Mouse (Mus musculus) limb, embryonic 12.5 days (tissue): ENCODE data around the gene Spata18. TPM values are rescaled to one million over a fixed set of nuclear protein-coding genes. Genes with fewer than 3 reads are reported as not detected.

Source experiments
- ATAC-seq: fragments of 200-750 bp; cut with Nextera tagmentation; 2 replicates; pipeline ENCODE4 v1.8.0; 2017; ENCODE audit warnings: low read depth, moderate TSS enrichment; ENCODE audit not compliant: insufficient number of reproducible peaks, insufficient read depth, low FRiP score, low TSS enrichment
- H3K27ac ChIP-seq: fragments of 300-500 bp; sonication (generic); 2 replicates; pipeline ENCODE4 v1.5.1; 2016; ENCODE audit warnings: mild to moderate bottlenecking, moderate library complexity
- H3K27me3 ChIP-seq: fragments of 300-500 bp; sonication (generic); 2 replicates; pipeline ENCODE4 v1.6.1; 2016; ENCODE audit warnings: mild to moderate bottlenecking, moderate library complexity
- H3K36me3 ChIP-seq: fragments of 300-500 bp; sonication (generic); 2 replicates; pipeline ENCODE4 v1.6.1; 2016; ENCODE audit warnings: mild to moderate bottlenecking, moderate library complexity
- H3K4me1 ChIP-seq: fragments of 300-500 bp; sonication (generic); replicated peaks from 2 replicates; pipeline ENCODE4 v1.6.1; 2016
- H3K4me2 ChIP-seq: fragments of 300-500 bp; sonication (generic); 2 replicates; pipeline ENCODE4 v1.6.1; 2016; ENCODE audit warnings: mild to moderate bottlenecking, moderate library complexity
- H3K4me3 ChIP-seq: fragments of 300-500 bp; sonication (generic); replicated peaks from 2 replicates; pipeline ENCODE4 v1.5.1; 2016; ENCODE audit warnings: mild to moderate bottlenecking
- H3K9ac ChIP-seq: fragments of 300-500 bp; sonication (generic); replicated peaks from 2 replicates; pipeline ENCODE4 v1.6.1; 2016; ENCODE audit warnings: mild to moderate bottlenecking, moderate library complexity
- H3K9me3 ChIP-seq: fragments of 300-500 bp; sonication (generic); 2 replicates; pipeline ENCODE4 v1.6.1; 2016; ENCODE audit warnings: mild to moderate bottlenecking, moderate library complexity
- WGBS: fragments of 180-500 bp; shearing (Covaris S2); methylation state at CpG from one replicate; pipeline ENCODE4 v1.1.7; 2016; 5-methylcytosine and 5-hydroxymethylcytosine counted together
- polyA plus RNA-seq: library from polyadenylated mRNA; unstranded; fragments of >200 nt; fragmentation: Nextera tagmentation; extraction: Ambion mirVana; gene quantifications from 2 replicates; pipeline ENCODE4 v1.2.1, GENCODE M21; 2016

Spata18 gene
- polyA plus RNA-seq, 1 experiment from 2014 or later: 1.9 TPM

- Histone ChIP-seq H3K27me3 (no peaks in the 10 kb centered on the region), H3K9me3 (no peaks in the 10 kb centered on the region), H3K27ac (peak overlapping the region; percentile 84), H3K4me1 (peaks cover 37% of the 10 kb centered on the region), H3K36me3 (no peaks in the 10 kb centered on the region), H3K4me3 (no peak overlapping the region), H3K4me2 (no peak overlapping the region), H3K9ac (no peak overlapping the region)
- WGBS: 65% methylated on average over 1 of the region's 1 CpGs
- peak; percentile 34; the same call in 1 of the 2 replicates for ATAC-seq
These were observed 42.6 kb downstream of the Spata18 start for GRCm38 (mm10) chr5:73693778-73694177.

- Histone ChIP-seq H3K27me3 (no peaks in the 10 kb centered on the region), H3K4me3 (no peak overlapping the region), H3K36me3 (no peaks in the 10 kb centered on the region), H3K27ac (peak overlapping the region; percentile 92), H3K4me2 (peak overlapping the region; percentile 11; the same call in 1 of the 2 replicates), H3K9me3 (no peaks in the 10 kb centered on the region), H3K4me1 (peaks cover 37% of the 10 kb centered on the region), H3K9ac (no peak overlapping the region)
- ATAC-seq: peak; percentile 89
- WGBS: 25% methylated on average over 4 of the region's 4 CpGs
These were observed 43.3 kb downstream of the Spata18 start for GRCm38 (mm10) chr5:73694254-73695015.

- ATAC-seq: no peak
- Histone ChIP-seq H3K27me3 (no peaks in the 10 kb centered on the region), H3K4me1 (peaks cover 37% of the 10 kb centered on the region), H3K36me3 (no peaks in the 10 kb centered on the region), H3K4me3 (no peak overlapping the region), H3K4me2 (no peak overlapping the region), H3K27ac (no peak overlapping the region), H3K9ac (no peak overlapping the region), H3K9me3 (no peaks in the 10 kb centered on the region)
- 85% methylated on average over 4 of the region's 4 CpGs for WGBS
These were observed 46.5 kb downstream of the Spata18 start for GRCm38 (mm10) chr5:73697700-73698099.

GRCm38 (mm10) chr5:73701063-73701890 lies 50.1 kb downstream of the Spata18 start:
- H3K36me3 ChIP-seq: no peaks in the 10 kb centered on the region
- no peak overlapping the region for H3K4me3 ChIP-seq
- H3K9ac ChIP-seq: no peak overlapping the region
- H3K4me2 ChIP-seq: no peak overlapping the region
- peak overlapping the region; percentile 64 for H3K27ac ChIP-seq
- no peak for ATAC-seq
- no peaks in the 10 kb centered on the region for H3K27me3 ChIP-seq
- H3K4me1 ChIP-seq: peaks cover 39% of the 10 kb centered on the region
- 71% methylated on average over 17 of the region's 17 CpGs for WGBS
- no peaks in the 10 kb centered on the region for H3K9me3 ChIP-seq

GRCm38 (mm10) chr5:73701946-73702710 lies 50.9 kb downstream of the Spata18 start:
- H3K9me3 ChIP-seq: no peaks in the 10 kb centered on the region
- peaks cover 39% of the 10 kb centered on the region for H3K4me1 ChIP-seq
- peak overlapping the region; percentile 64; the same call in 1 of the 2 replicates for H3K27ac ChIP-seq
- H3K4me2 ChIP-seq: no peak overlapping the region
- no peaks in the 10 kb centered on the region for H3K36me3 ChIP-seq
- no peak overlapping the region for H3K4me3 ChIP-seq
- 60% methylated on average over 12 of the region's 12 CpGs for WGBS
- H3K27me3 ChIP-seq: no peaks in the 10 kb centered on the region
- H3K9ac ChIP-seq: no peak overlapping the region
- ATAC-seq: no peak

- Histone ChIP-seq H3K4me1 (peaks cover 39% of the 10 kb centered on the region), H3K36me3 (no peaks in the 10 kb centered on the region), H3K27ac (no peak overlapping the region), H3K9ac (no peak overlapping the region), H3K4me2 (no peak overlapping the region), H3K9me3 (no peaks in the 10 kb centered on the region), H3K4me3 (no peak overlapping the region), H3K27me3 (no peaks in the 10 kb centered on the region)
- no peak for ATAC-seq
- 92% methylated on average over 4 of the region's 4 CpGs for WGBS
These were observed 51.9 kb downstream of the Spata18 start for GRCm38 (mm10) chr5:73703096-73703495.

GRCm38 (mm10) chr5:73704263-73704662 lies 53.1 kb downstream of the Spata18 start:
- 42% methylated on average over 14 of the region's 14 CpGs for WGBS
- H3K4me3 ChIP-seq: no peak overlapping the region
- H3K27me3 ChIP-seq: no peaks in the 10 kb centered on the region
- H3K9me3 ChIP-seq: no peaks in the 10 kb centered on the region
- H3K27ac ChIP-seq: peak overlapping the region; percentile 67; the same call in 1 of the 2 replicates
- H3K4me2 ChIP-seq: no peak overlapping the region
- no peak for ATAC-seq
- peaks cover 45% of the 10 kb centered on the region for H3K4me1 ChIP-seq
- H3K36me3 ChIP-seq: no peaks in the 10 kb centered on the region
- no peak overlapping the region for H3K9ac ChIP-seq

- no peaks in the 10 kb centered on the region for H3K9me3 ChIP-seq
- H3K9ac ChIP-seq: no peak overlapping the region
- no peaks in the 10 kb centered on the region for H3K27me3 ChIP-seq
- H3K36me3 ChIP-seq: no peaks in the 10 kb centered on the region
- peak overlapping the region; percentile 67 for H3K27ac ChIP-seq
- no peak overlapping the region for H3K4me3 ChIP-seq
- H3K4me1 ChIP-seq: peaks cover 45% of the 10 kb centered on the region
- no peak for ATAC-seq
- WGBS: 84% methylated on average over 8 of the region's 8 CpGs
- H3K4me2 ChIP-seq: no peak overlapping the region
These were observed 53.6 kb downstream of the Spata18 start for GRCm38 (mm10) chr5:73704757-73705156.

- no peak overlapping the region for H3K4me3 ChIP-seq
- no peak overlapping the region for H3K9ac ChIP-seq
- H3K9me3 ChIP-seq: no peaks in the 10 kb centered on the region
- peaks cover 45% of the 10 kb centered on the region for H3K4me1 ChIP-seq
- ATAC-seq: no peak
- 19% methylated on average over 5 of the region's 5 CpGs for WGBS
- H3K27ac ChIP-seq: peak overlapping the region; percentile 67
- H3K27me3 ChIP-seq: no peaks in the 10 kb centered on the region
- no peak overlapping the region for H3K4me2 ChIP-seq
- no peaks in the 10 kb centered on the region for H3K36me3 ChIP-seq
These were observed 54.1 kb downstream of the Spata18 start for GRCm38 (mm10) chr5:73705290-73705689.

- Histone ChIP-seq H3K4me3 (no peak overlapping the region), H3K9me3 (no peaks in the 10 kb centered on the region), H3K27me3 (no peaks in the 10 kb centered on the region), H3K9ac (no peak overlapping the region), H3K36me3 (no peaks in the 10 kb centered on the region), H3K4me2 (no peak overlapping the region), H3K4me1 (peaks cover 27% of the 10 kb centered on the region), H3K27ac (no peak overlapping the region)
- WGBS: 62% methylated on average over 7 of the region's 7 CpGs
- ATAC-seq: no peak
These were observed 61.7 kb downstream of the Spata18 start for GRCm38 (mm10) chr5:73712852-73713251.

- Histone ChIP-seq H3K4me1 (peaks cover 24% of the 10 kb centered on the region), H3K9me3 (no peaks in the 10 kb centered on the region), H3K27ac (no peak overlapping the region), H3K9ac (no peak overlapping the region), H3K4me2 (no peak overlapping the region), H3K27me3 (no peaks in the 10 kb centered on the region), H3K36me3 (no peaks in the 10 kb centered on the region), H3K4me3 (no peak overlapping the region)
- no peak for ATAC-seq
- 85% methylated on average over 2 of the region's 2 CpGs for WGBS
These were observed 65.8 kb downstream of the Spata18 start for GRCm38 (mm10) chr5:73716941-73717340.
